Mouse (Mus musculus) brain, embryonic 14.5 days (tissue): ENCODE measurements around the gene Rpsa.
A peak's percentile ranks its signal among the peaks of the same experiment; 100 is the strongest.

Experiments
- CTCF ChIP-seq: fragments of 200-500 bp; IDR thresholded peaks from 2 replicates; pipeline ENCODE4 v1.5.1; 2012; ENCODE audit warnings: inconsistent platforms, mild to moderate bottlenecking, moderate library complexity, borderline replicate concordance; ENCODE audit not compliant: insufficient read depth, insufficient read length; ENCODE audit errors: extremely low read depth
- POLR2A ChIP-seq: fragments of 200-500 bp; IDR thresholded peaks from 2 replicates; pipeline ENCODE4 v1.6.1; 2012; ENCODE audit warnings: mild to moderate bottlenecking, inconsistent platforms, borderline replicate concordance; ENCODE audit not compliant: poor library complexity, insufficient read depth, insufficient read length, severe bottlenecking; ENCODE audit errors: extremely low read depth

- no peak for TF ChIP-seq POLR2A
- peak; percentile 81 for TF ChIP-seq CTCF
These were observed 28.8 kb upstream of the Rpsa start for GRCm38 (mm10) chr9:120098682-120099081.
